Mouse (Mus musculus): ENCODE results near the gene Ankrd53.
"Not testable (repeated sequence)": the region's sequence is repeated elsewhere in the genome, so short reads cannot be mapped to it uniquely, and the experiment has no call there.

Ankrd53 gene

GRCm38 (mm10) chr6:83768485-83768884 is 6.0 kb downstream of the Ankrd53 start:
- DNase-seq: no peak

- DNase-seq: no peak
Observed at GRCm38 (mm10) chr6:83774126-83774525, 11.7 kb downstream of the Ankrd53 start.

DNA sequence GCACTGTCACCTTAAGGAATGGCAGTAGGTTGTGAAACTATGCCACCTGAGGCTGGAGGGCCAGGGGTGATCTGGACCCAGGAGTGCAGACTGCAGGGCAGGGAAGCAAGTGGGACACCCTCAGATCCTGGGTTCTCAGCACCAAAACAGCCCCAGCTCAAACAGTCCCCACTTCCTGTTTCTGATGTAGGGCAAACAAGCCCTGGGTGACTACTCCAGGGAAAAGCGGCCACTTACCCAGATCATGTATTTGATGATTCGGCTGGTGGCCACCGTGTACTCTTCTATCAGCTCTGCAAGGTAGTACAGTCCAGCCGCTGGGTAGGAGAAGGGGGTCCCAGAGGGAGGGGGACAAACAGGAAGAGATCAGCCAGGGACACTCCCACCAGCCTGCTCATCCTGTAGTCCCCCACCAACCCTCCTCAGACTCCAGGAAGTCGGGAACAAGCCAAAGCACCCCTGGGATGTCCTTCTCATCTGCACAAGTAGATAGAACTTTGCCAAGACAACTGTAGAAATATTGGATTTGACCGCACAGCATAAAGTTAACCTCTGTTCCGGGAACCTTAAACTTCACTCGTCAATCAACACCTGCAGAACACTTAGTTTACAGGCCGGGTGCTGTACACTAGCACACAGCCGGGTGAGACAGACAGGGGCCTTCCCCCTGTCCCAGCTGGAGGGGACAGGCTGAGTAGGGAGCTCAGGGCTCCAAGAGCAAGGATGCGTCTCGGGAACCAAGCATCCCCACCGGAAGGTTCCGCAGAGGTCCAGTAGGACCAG is 12.5 kb downstream of the Ankrd53 start:
- DNase-seq: no peak

GRCm38 (mm10) chr6:83775638-83776293 is 13.3 kb downstream of the Ankrd53 start, which contains the start of gene Tex261:
Gene Tex261 (minus strand): TSS chr6:83775813.
- DNase-seq: peak; percentile 88

DNA sequence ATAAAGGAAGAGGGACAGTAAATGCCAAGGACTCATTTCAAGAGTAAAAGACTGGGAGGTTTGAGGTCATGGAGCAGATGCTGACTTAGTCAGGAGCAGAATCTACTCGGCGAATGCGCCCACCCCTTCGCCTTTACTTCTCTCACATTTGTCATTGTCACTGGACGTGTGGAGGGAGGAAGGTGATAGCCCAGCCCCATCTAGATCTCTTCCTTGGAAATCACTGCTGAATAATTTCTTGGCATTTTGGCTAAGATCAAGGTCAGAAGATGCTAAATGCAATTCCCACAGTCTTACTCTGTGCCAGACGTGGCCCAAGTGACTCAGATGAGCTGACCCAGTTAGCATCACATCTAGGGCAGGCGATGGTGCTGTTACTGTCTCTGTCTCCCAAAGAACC is 15.9 kb downstream of the Ankrd53 start:
- no peak for DNase-seq

GRCm38 (mm10) chr6:83779026-83779425 is 16.6 kb downstream of the Ankrd53 start:
- DNase-seq: peak; percentile 28

DNA sequence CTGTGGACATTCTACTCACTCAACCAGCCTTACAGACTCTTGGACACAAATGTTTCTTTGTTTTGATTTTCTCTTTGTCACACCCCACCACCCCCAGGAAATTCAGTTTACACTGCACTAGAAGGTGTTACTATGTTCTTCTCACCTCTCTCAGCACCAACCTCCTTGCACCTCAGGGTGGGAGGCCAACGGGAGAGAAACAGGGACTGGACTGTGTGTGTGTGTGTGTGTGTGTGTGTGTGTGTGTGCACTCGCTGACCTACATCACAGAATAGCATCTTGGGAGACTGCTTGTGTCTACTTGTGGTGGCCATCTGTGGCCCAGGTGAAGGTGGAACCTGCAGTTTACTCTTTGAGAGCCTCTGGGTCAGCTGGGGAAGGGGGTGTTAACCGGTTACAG is 24.0 kb downstream of the Ankrd53 start:
- DNase-seq: no peak

- no peak for DNase-seq
Observed at GRCm38 (mm10) chr6:83788554-83788953, 26.1 kb downstream of the Ankrd53 start.

DNA sequence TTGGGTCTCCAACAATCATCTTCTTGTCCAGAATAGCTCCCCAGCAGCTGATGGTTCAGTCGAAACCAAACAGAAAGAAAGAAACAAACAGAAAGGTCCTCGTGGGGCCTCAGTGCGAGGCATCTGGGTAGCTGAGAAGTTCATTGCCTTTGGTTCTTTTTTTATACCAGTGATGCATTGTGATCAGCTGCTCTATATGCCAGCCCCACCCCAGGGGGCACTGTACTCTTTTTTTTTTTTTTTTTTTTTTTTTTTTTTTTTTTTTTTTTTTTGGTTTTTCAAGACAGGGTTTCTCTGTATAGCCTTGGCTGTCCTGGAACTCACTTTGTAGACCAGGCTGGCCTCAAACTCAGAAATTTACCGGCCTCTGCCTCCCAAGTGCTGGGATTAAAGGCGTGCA is 28.1 kb downstream of the Ankrd53 start:
- not testable (repeated sequence) for DNase-seq

DNA sequence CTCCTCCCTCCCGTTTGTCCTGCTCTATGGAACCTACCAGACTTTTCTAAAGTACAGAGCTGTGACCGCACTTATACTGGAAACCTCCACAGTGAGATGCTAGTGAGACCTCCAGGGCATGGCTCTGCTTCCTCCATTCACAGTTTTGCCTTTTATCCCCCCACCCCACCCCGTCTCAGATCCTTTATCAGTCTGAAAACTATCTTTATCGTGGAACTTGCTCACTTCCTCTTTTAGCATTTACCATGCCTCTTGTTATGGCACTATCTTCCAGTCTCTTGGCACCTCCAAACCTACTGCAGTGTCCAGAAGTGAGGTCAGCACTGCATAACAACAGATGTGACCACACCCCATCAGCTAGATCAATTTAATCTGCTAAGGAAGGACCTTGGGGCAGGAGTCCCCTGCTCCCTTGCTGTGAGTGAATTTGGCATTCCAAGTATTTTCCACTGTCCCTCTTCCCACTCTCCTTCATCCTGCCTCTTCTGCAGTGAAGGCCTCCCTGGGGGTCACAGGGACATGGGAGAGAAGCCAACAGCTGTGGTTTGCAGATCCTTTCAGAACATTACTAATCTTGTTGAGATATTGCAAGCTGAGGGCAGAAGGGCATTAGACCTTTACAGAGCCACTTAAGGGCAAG is 28.9 kb downstream of the Ankrd53 start:
- no peak for DNase-seq

DNA sequence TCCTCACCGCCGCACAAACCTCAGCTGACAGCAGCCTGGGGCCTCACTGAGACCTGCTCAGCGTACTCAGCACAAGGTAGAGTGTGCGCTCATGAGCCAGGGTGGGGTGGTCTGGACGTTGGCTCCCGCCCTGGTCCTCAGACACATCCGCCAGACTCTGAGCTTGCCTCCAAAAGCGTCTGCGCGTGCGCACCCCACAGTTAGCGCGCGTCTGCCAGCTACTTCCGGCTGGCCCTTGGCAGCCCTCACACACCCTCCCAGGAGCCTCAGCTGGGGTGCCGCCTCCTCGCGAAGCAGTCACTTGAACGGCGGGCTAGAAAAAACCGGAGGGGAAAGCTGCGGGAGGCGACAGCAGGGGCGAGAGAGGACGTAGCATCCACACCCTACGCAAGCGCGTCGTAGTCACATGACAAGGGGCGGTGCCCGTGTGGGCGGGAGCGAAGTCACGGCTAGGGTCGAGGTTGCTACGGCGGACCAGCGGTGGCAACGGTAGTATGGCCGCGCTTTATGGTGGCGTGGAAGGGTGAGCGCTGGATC is 32.4 kb downstream of the Ankrd53 start, which contains the start of gene Nagk:
Gene Nagk (plus strand): TSS at position 223 of the 537 bp plus-strand sequence.
- DNase-seq: peak; percentile 89

- DNase-seq: no peak
Observed at GRCm38 (mm10) chr6:83795492-83795900, 33.1 kb downstream of the Ankrd53 start.

- no peak for DNase-seq
Observed at GRCm38 (mm10) chr6:83796686-83797085, 34.2 kb downstream of the Ankrd53 start.

DNA sequence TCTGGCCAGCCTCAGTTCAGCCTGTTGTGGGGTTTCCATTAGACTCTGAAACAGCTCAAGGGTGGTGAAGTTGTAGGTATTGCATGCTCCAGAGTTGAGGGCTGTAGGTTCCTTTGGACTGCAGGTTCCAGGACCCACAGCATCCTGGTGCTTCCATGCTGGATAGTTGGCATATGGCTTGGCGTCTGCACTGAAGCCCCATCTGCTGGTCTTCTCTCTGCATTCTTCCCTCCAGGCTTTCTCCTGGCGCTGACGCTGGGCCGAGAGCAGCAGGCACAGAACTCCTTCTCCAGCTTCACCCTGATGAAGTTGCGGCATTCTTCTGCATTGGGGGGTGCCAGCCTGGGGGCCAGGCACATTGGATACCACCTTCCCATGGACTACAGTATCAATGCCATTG is 39.6 kb downstream of the Ankrd53 start:
- DNase-seq: peak; percentile 27

- DNase-seq: no peak
Observed at GRCm38 (mm10) chr6:83802846-83803245, 40.4 kb downstream of the Ankrd53 start.

DNA sequence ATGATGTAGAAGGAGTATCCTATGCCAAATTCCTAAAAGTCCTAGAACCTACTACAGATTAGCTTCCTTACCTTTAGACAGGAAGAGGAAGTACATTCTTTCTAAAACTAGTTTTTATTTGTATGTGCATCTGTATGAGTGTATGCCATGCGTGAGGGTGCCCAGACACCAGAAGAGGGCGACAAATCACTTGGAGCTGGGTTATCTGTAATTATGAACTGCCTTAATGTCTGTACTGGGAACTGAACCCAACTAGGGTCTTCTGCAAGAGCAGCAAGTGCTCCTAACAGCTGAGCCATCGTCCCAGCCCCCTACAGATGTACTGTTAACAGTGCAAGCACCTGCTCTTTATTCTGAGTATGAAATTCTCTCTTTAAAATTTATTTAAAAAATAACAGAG is 53.4 kb downstream of the Ankrd53 start:
- DNase-seq: no peak
